Mouse (Mus musculus): ENCODE measurements around the gene Ptar1.
"Not testable (repeated sequence)": the region's sequence is repeated elsewhere in the genome, so short reads cannot be mapped to it uniquely, and the experiment has no call there.

The Ptar1 gene

DNA sequence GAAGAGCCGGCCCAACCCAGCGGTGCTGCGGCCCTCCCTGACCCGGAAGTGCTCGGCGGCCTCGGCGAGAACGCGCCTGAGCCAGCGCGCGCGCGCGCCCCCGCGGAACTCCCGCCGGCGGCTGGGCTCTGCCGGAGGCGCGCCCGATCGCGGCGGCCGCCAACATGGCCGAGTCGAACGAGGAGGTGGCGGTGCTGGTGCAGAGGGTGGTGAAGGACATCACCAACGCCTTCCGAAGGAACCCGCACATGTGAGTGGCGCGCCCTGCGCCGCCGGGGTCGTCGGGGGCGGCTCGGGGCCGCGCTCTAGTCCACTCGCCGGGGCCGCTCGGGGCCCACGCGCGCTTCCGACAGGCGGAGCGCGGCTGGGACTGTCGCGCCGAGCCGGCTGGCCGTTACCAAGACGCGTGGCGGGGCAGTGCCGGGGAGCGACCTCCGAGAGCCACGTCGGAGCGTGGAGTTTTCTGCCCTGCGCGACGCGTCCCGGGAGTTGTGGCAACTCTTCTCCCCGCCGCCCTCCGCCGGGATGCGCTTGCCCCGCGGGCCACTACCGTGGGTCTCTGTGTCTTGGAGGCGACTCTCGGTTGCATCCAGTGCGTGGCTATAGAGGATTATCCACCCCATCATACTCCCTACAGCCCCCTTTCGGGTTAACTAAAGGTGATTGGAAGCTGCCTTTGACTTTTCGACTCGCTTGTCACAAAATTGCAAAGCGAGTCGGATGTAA, at the start of gene Ptar1:
Gene Ptar1 (plus strand): TSS at position 134 of the 726 bp plus-strand sequence.
- DNase-seq, result peak; percentile 90 to 95

DNA sequence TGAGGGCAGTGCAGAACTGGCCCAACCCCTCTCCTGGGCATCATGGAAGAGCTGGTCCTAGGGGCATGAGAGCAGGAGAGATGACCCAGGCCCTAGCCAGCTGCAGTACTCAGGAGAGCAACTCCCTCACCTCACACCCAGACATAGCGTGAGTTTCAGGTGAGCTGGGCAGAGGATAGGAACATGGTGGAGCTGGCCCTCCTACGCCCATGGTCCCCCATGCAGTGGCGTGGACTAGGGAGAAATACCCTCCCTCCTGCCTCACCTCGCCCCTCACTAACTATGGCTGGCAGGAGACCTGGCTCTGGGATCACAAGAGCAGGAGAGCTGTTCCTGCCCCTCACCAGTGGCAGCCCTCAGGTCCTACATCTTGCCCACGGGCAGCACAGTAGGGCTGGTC, 43.4 kb upstream of the Ptar1 start:
- no peak for DNase-seq

DNA sequence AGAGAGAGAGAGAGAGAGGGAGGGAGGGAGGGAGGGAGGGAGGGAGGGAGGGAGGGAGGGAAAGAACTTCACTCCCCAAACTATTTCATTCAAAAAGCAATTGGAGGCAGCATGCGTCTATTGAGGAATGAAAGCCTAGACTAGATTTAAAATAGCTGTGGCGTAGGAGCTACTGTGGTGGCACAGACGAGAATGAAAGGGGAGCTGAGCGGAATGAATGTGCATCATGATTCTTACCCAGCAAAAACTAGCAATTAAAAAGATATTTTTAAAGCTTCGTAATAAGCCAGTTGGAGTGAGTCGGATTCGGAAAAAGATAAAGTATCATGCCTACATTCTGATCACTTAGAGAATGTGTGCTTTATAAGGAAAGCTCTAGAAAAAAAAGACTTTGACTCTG, 41.9 kb upstream of the Ptar1 start:
- no peak for DNase-seq

DNA sequence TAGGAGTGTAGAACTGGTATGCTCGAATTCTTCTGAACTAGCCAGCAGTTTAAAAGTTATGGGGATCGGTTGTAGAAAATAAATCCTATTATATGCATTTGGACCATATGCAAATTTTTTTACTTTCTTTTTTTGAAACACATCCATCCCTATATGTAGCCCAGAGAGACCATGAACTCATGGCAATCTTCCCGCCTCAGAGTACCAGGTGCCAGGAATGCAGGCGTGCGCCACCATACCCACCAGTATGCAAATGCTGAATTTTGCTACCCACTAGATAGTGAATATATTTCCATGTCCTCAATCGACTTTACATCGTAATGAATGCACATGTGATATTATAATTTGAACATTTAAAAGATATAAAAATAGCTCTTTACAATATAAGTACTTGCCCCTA, 39.9 kb upstream of the Ptar1 start:
- no peak for DNase-seq

DNA sequence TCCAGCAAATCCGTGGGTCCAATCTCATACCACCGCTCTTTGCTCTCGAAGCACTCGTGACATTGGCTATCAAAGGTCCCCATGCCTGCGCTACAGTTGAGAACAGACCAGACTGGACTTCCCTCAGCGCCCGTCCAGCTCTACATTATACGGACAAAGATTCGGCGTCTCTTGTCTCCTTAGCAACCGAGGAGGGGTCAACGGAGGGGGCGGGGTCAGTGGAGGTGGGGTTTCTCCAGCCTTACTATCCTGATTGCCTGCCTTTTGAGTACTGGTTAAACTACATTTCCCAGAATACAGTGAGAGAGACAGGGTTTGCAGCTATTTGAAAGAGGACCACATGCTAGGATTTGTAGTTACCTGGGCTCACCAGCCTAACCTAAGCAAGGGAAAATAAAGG, 34.6 kb upstream of the Ptar1 start, which contains the start of gene 1700028P14Rik:
Gene 1700028P14Rik (minus strand): TSS at position 169 of the 400 bp plus-strand sequence.
- DNase-seq, result peak; percentile 86 to 89

DNA sequence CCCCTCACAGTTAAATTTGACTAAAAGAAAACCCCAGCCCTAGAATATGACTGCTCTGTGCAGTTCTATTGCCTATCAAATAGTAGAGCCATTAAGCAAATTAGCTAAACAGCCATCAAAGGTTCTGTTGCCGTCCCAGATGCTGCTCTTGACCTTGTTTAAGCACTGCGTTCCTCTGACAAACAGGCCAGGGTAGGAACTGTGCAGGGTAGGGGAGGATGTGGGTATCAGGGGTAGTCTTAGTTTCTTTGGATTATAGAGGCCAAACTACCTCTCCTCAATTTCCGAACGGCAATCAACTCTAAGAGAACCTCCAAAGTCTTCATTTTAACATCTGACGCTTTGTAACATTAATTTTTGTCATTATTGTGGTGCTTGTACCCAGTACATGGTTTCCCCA, 34.1 kb upstream of the Ptar1 start:
- no peak for DNase-seq

DNA sequence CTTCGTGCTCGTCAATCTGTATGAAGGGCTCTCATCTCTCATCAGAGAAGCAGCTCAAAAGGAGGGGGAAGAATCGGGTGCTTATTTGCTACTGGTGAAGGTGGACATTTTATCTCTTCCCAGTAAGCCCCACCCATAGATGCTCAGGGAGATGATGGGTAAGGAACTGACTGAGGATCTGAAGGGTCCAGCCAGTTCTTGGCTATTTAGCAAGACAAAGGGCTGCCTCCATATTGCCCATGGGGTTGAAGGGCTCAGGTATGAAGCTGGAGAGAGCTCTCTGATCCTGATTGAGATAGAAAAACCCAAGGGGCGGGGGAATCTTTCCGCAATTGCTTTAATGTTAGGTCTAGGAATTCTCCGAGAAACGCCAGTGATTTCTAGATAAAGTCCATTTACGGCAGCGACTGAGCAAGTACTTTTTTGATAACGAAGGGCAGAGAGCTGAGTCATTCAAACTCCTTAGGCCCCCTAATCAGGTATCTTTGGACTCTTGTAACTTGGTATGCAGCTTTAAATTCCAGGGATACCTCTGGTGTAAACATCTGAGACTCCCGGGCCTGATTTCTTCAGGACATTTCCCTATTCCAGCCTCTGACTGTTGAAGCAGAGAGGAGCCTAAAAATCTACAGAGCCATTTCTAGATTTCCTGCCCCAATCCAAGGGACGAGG, 29.8 kb upstream of the Ptar1 start:
- DNase-seq, result no peak

DNA sequence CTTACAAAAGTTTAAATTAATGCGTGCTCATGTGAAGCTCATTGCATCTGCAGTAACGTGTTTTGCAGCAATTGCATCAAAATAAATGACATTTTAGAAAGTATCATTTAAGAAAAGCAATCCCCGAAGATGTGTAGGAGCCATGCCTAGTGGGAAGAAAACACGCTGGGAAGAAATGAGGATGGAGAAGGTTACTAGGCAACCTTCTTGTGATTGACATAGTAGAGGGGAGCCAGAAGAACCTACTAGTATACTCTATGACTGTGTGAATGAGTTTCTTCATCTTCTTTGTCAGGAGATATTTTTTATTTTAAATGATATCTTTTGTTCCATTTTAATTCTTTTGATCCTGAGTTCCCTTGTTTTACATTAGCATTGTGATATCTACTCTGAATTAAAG, 28.9 kb upstream of the Ptar1 start:
- DNase-seq, result no peak

DNA sequence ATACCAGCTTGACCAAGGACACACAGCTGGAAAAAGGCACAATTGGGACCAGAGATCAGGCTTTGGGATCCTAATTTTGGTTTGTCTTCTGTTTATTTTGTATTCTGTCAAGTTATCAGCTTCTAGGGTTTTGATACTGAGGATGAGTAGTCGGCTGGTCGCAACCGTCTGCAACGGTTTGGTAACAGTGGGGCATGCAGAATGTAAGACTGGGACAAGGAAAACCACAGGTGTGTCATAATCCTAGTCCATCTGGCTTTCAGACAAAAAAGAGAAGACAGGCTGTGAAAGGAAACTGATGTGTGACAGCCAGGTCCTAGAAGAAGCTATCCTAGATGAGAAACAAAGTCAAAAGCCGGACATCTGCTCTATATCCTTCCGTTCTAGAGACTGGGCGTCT, 23.1 kb upstream of the Ptar1 start:
- no peak for DNase-seq

DNA sequence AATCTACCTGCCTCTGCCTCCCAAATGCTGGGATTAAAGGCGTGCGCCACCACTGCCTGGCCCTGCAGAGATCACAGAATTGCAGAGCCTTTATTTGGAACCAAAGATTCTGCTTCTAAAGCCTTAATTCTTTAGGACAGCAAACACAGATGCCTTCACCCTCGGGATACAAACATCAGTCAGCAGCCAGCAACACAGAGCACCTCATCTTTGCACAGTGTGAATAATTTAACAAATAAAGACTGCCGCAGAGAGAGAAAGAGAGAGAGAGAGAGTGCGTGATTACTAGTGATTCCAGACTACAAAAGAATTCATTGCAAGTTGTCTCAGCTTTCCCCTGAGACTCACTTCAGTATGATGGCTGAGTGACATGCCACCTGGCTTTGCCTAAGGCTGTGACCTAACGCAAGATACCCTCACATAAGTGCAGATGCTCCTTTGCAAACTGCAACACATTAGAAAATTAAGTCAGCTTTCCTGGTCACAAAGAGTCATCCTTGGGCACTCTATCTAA, 19.0 kb upstream of the Ptar1 start:
- DNase-seq, result no peak

DNA sequence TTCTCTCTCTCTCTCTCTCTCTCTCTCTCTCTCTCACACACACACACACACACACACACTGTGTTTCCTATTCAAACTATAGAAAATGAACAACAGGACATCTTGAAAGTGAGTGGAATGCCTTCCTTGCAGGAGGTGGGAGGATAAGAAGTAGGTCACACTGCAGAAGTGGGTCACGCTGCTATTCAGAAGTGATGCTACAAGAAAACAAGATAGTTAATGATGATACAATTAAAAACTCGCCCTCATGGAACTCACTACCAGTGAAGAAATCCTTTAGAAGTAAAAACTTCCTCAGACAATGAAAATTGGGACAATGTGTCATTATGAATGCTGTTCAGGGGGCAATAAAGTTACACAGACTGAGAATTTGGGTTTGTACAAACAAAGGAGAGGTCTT, 14.2 kb upstream of the Ptar1 start:
- no peak for DNase-seq

DNA sequence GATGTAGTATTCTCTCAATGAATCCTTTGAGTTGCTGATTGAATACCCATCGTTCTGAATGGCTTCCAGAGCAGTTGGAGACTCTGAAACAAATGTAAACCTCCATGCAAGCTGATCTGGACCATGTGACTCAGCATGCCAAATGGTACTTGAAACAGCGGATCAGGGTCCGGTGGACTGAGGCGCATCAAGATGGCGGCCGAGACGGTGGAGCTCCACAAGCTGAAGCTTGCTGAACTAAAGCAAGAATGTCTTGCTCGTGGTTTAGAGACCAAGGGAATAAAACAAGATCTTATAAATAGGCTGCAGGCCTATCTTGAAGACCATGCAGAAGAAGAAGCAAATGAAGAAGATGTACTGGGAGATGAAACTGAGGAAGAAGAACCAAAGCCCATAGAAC, 11.6 kb upstream of the Ptar1 start:
- not testable (repeated sequence) for DNase-seq

DNA sequence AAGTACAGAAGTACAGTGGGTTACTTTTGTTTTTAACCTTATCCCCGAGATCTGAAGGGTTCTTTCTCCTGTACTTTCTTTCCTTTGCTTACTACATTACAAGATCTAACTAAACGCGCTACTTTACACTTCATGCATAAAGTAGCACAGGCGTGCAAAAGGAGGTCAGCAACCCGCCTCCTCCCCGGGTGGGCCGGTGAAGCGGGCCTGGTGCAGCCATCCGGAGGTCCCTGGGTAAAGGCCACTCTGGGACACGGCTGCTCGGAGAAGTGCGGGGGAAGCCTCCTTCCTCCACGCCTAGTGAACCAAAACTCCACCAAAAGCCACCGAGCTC, 300 bp upstream of the Ptar1 start:
- no peak for DNase-seq

DNA sequence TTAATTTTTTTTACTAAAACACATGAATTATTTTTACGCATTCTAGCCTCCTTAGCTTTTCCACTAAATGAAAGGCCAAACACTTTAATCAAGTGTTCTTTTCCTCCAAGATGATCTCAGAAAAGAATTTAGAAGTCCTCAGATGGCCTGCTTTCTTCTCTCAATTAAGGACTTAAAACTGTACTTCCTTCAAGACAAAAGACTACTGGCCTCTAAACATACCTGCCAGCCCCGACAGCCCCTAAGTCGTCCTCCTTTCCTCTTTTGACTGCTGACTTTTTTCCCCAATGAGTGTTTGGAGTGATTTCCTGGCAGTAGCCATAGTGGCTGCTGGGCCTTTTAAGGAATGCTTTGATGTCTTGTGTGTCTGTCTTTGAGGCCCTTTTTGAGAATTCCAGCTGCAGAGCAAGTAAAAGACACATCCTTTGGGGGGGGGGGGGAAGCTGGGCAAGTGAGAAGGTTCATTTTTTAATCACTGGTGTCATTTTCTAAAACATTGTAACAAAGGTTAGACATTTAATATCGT, 1.3 kb downstream of the Ptar1 start:
- no peak for DNase-seq

DNA sequence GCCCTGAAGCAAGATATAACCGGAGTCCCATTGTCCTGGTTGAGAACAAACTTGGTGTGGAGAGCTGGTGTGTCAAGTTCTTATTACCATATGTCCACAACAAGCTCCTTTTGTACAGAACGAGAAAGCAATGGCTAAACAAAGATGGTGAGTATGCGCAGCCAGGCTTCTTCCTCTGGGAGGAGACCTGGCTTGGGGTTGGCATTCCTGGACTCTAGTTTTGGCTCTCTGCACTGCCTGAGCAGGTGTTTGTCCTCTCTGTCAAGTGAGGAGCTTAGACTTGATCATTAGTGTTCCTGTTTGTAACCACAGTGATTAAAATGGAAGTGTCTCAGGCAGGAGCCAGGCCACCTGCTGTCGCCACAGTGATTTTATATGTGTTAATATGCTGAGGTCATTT, 7.1 kb downstream of the Ptar1 start:
- DNase-seq, result no peak

DNA sequence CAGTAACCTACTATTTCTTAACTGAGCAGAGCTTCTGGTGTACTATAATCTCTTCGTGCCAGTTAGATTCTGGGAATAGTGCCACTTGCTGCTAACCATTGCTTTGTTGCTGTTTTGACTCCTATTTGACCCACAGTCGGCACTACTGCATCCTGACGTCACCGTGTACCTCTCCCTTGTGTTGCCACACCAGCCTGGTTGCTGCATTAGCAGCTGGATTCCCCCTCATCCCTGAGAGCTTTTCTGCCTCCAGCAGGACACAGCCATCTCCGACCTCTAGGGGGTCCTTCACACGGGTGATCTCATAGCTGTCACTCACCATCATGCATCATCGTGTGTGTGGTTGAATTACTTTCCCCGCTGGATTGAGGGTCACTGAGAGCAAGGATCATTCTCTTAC, 10.6 kb downstream of the Ptar1 start:
- DNase-seq, result no peak

DNA sequence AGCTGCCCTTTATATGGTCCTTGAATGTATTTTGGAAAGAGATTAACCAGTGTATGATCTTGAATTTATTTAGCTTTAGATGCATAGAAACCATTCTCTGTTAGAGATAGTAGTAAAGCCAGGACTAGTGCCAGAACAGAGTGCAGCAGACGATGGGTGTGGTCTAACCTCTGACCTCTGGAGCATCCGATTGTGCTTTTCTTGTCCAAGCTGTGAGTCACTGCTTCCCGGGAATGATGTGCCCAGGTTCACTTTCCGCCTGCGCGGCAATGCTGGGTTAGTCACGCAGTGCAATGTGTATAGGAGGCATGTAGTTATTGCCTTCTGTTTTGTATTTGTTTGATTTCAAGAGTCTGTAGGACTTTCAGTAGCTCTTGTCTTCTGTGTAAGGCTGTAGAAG, 11.1 kb downstream of the Ptar1 start:
- peak; percentile 41 to 50 for DNase-seq

DNA sequence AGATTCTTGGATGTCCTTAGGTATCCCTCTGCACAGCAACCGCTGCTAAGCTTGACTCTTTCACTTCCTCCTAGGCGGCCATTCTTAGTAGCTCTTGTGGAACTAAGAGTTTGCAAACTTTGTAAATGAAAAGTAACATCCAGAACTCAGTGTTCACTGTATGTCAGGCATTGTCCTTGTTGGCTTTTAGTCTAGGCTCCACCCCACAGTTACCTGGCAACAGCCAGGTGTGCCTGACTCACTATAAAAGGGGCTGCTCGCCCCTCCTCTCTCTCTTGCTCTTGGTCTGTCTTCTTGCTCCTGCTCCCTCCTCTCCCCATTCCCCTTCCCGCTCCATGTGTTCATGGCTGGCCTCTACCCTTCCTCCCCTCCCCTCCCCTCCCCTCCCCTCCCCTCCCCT, 11.9 kb downstream of the Ptar1 start:
- no peak for DNase-seq

DNA sequence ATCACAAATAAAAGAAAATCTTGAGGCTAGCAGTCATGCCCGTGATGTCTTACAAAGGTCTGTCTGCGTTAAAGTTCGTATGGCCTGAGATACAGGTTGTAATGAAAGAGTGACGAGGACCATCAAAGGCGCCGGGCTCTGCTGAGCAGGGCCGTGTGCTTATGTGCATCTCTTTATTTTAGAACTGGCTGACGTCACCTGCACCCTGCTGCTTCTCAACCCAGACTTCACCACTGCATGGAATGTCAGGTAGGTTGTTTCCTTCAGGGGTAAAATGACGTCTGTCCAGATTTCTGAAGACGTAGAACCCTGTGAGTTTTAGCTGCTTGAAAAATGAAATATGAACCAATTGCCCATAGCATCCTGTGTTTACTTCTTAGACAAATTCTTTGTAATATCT, 15.7 kb downstream of the Ptar1 start:
- no peak for DNase-seq

DNA sequence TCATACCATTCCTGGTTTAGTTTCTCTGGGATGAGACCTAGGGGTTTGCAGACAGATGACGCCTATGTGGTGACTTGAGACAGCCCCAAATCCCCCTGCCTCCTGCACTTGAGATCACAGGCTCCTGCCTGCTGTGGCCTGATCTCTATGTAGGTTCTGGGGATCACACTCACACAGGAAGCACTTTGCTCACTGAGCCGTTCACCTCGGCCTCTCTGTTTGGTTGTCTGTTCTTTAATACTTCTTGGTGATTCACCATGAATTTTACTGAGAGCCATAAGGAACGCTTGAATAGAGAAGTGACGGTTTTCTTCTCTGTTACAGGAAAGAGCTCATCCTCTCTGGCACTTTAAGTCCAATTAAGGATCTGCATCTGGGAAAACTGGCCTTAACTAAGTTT, 18.2 kb downstream of the Ptar1 start:
- DNase-seq, result no peak

DNA sequence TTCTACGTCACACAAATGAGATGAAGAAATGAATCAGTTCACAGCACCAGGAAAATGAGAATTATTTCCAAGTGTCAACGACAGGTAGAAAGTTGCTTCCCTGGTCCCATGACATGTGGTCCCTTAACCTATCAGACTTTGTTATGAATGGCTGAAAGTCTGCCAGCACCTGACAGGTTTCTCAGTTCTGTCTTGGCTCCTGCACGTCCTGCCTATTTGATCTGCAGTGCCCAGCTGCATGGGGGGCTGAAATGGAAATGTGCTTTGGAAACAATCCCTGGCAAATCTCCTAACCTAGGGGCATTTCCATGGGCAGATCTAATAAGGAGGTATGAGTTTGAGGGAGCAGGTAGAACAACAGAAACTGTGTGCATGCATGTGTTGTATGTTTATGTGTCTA, 59.3 kb downstream of the Ptar1 start:
- no peak for DNase-seq

DNA sequence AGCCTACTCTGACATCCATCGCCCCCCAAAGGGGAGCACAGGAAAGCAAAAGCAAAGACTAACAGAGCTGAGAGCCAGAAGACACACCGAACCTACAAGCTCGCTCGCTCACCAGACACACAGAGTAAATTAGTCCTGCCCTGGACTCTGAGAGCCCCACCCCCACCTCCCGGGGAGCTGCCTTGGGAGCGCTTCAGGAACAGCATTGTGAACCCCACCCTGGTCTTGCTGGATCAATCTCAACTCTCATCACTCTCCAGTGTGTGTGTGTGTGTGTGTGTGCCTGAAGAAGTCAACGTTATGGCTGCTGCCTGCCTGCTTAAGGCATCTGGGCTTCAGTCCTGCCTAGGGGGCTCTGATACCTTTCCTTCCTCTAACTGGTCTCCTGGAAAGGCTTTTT, 69.8 kb downstream of the Ptar1 start:
- DNase-seq, result peak in 1 of 2 experiments; percentile 5

DNA sequence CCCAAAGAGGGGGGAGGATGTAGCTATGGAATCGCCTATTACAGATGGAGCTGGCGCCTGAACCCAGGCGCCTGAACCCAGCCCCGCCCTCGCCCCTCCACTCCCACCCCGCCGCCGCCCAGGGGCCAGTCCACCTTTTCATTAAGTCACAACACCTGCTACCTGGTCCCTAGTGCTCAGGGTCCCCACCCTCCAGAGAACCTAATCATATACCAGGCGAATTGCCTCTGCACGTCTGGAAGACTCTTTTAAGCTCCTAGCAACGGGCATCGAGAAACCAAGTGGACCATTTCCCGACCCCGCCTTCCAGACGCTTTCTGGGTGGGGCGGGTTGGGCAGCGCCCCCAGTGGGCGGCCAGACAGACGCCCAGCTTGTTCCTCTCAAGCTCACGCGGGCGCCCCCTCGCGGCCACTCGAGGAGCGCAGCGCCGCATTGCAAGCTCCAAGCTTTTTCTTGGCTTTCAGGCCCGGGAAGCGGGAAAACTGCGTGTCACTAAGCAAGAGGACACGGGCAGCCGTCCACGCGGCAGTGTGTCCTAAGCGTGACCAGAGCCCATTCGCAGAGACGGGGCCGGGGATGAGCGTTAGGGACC, 70.8 kb downstream of the Ptar1 start:
- peak; percentile 94 to 96 for DNase-seq
